Mouse (Mus musculus) frontal cortex, adult 2 months (tissue): ENCODE measurements around the gene Gm49361. TPM values are rescaled to one million over a fixed set of nuclear protein-coding genes. Genes with fewer than 3 reads are reported as not detected.

Experiments used
- DNase-seq, 2 experiments: peaks; one replicate each; pipeline ENCODE4 v3.0.0; 2022; ENCODE audit warnings: low spot score in 1 of 2; ENCODE audit errors: extremely low spot score in 1 of 2
- polyA plus RNA-seq: library from polyadenylated mRNA; depleted of rRNA; stranded (reverse); fragments of >200 nt; gene quantifications from 2 replicates; pipeline ENCODE4 v1.2.3, GENCODE M21; 2012

Gene Gm49361
- polyA plus RNA-seq, 1 experiment = not detected

GRCm38 (mm10) chr14:57730527-57730926 lies 15.4 kb downstream of the Gm49361 start:
- no peak for DNase-seq

GRCm38 (mm10) chr14:57729975-57730499 lies 15.9 kb downstream of the Gm49361 start:
- no peak for DNase-seq

GRCm38 (mm10) chr14:57729364-57729763 lies 16.5 kb downstream of the Gm49361 start:
- DNase-seq = no peak

GRCm38 (mm10) chr14:57726172-57726571 lies 19.7 kb downstream of the Gm49361 start:
- no peak for DNase-seq

GRCm38 (mm10) chr14:57724473-57724872 lies 21.4 kb downstream of the Gm49361 start:
- no peak for DNase-seq

- no peak for DNase-seq
Observed at GRCm38 (mm10) chr14:57718245-57718644, 27.7 kb downstream of the Gm49361 start.

- DNase-seq = no peak
Observed at GRCm38 (mm10) chr14:57716601-57717245, 29.2 kb downstream of the Gm49361 start.

- DNase-seq = no peak
Observed at GRCm38 (mm10) chr14:57712884-57713283, 33.0 kb downstream of the Gm49361 start.

- DNase-seq = no peak
Observed at GRCm38 (mm10) chr14:57711059-57711458, 34.8 kb downstream of the Gm49361 start.

- no peak for DNase-seq
Observed at GRCm38 (mm10) chr14:57709171-57709570, 36.7 kb downstream of the Gm49361 start.

- no peak for DNase-seq
Observed at GRCm38 (mm10) chr14:57708580-57708979, 37.3 kb downstream of the Gm49361 start.

- DNase-seq = peak in 1 of 2 experiments; percentile 20
Observed at GRCm38 (mm10) chr14:57707100-57707893, 38.6 kb downstream of the Gm49361 start.

GRCm38 (mm10) chr14:57706760-57707099 lies 39.2 kb downstream of the Gm49361 start:
- peak; percentile 44 to 72 for DNase-seq

GRCm38 (mm10) chr14:57705759-57706158 lies 40.1 kb downstream of the Gm49361 start:
- DNase-seq = no peak

- no peak for DNase-seq
Observed at GRCm38 (mm10) chr14:57705075-57705474, 40.8 kb downstream of the Gm49361 start.

- no peak for DNase-seq
Observed at GRCm38 (mm10) chr14:57701915-57702477, 43.9 kb downstream of the Gm49361 start.

- no peak for DNase-seq
Observed at GRCm38 (mm10) chr14:57699461-57699970, 46.4 kb downstream of the Gm49361 start.

- DNase-seq = no peak
Observed at GRCm38 (mm10) chr14:57699016-57699415, 46.9 kb downstream of the Gm49361 start.

- no peak for DNase-seq
Observed at GRCm38 (mm10) chr14:57696066-57696465, 49.8 kb downstream of the Gm49361 start.

GRCm38 (mm10) chr14:57695550-57695949 lies 50.4 kb downstream of the Gm49361 start:
- DNase-seq = no peak

- DNase-seq = no peak
Observed at GRCm38 (mm10) chr14:57694246-57694645, 51.7 kb downstream of the Gm49361 start.
